Mouse (Mus musculus) G1E (cell line): ENCODE results near the gene Sparcl1. TPM values are rescaled to one million over a fixed set of nuclear protein-coding genes. Genes with fewer than 3 reads are reported as not detected.

ENCODE experiments used
- ATAC-seq: 2 replicates; pipeline ENCODE4 v1.8.0; 2016; ENCODE audit warnings: mild to moderate bottlenecking; ENCODE audit not compliant: insufficient number of reproducible peaks, poor library complexity, low FRiP score, severe bottlenecking; ENCODE audit errors: extremely low read depth
- DNase-seq: peaks from one replicate; pipeline ENCODE4 v3.0.0; 2012; ENCODE audit warnings: low spot score
- H3K27me3 ChIP-seq: 2 replicates; pipeline ENCODE4 v1.6.1; 2012; ENCODE audit warnings: mild to moderate bottlenecking, low read length, inconsistent platforms; ENCODE audit not compliant: insufficient read depth
- H3K36me3 ChIP-seq: replicated peaks from 2 replicates; pipeline ENCODE3; 2012; ENCODE audit warnings: mild to moderate bottlenecking, inconsistent platforms
- H3K4me1 ChIP-seq: 2 replicates; pipeline ENCODE4 v1.6.1; 2012; ENCODE audit warnings: low read depth, low read length, inconsistent platforms, mixed read lengths; ENCODE audit not compliant: insufficient read depth
- H3K4me3 ChIP-seq: 2 replicates; pipeline ENCODE4 v1.5.1; 2012; ENCODE audit warnings: low read depth, mild to moderate bottlenecking, inconsistent platforms, low read length, moderate library complexity, mixed read lengths
- H3K9me3 ChIP-seq: replicated peaks from 2 replicates; pipeline ENCODE4 v1.6.1; 2012; ENCODE audit warnings: inconsistent platforms
- CTCF ChIP-seq: IDR thresholded peaks from 2 replicates; pipeline ENCODE4 v1.5.1; 2012; ENCODE audit warnings: low read depth, low read length, inconsistent platforms, mixed read lengths
- GATA1 ChIP-seq: IDR thresholded peaks from 2 replicates; pipeline ENCODE4 v1.6.1; 2012; ENCODE audit warnings: borderline replicate concordance, low read length, inconsistent platforms, mixed read lengths
- GATA2 ChIP-seq: IDR thresholded peaks from 2 replicates; pipeline ENCODE4 v1.6.1; 2012; ENCODE audit warnings: low read depth, low read length, inconsistent platforms, borderline replicate concordance
- POLR2AphosphoS5 ChIP-seq: IDR thresholded peaks from 2 replicates; pipeline ENCODE4 v1.6.1; 2012; ENCODE audit warnings: low read depth, low read length, inconsistent platforms; ENCODE audit not compliant: insufficient replicate concordance
- TAL1 ChIP-seq: conservative IDR thresholded peaks from 2 replicates; pipeline ENCODE4 v1.6.1; 2012; ENCODE audit warnings: low read depth, low read length, inconsistent platforms, mixed read lengths
- polyA plus RNA-seq: library from polyadenylated mRNA; stranded (reverse); fragments of >175 nt; gene quantifications from 2 replicates; pipeline ENCODE4 v1.2.3, GENCODE M21; 2012
- total RNA-seq, 2 experiments: library from RNA; stranded (forward) in 1 of 2; stranded (reverse) in 1 of 2; fragments of 200-1000 nt in 1 of 2; fragments of >200 nt in 1 of 2; fragmentation: Nextera tagmentation in 1 of 2; gene quantifications; 2 replicates each; pipeline ENCODE4 v1.2.3; 2014 to 2017

The Sparcl1 gene
- total and polyA plus RNA-seq, 3 experiments = not detected

GRCm38 (mm10) chr5:104115118-104115517 is 1.6 kb upstream of the Sparcl1 start:
- DNase-seq (no peak), ATAC-seq (no peak)
- Histone ChIP-seq H3K9me3 (peaks cover 12% of the 10 kb centered on the region), H3K27me3 (no peaks in the 10 kb centered on the region), H3K4me3 (no peak overlapping the region), H3K4me1 (no peaks in the 10 kb centered on the region), H3K36me3 (no peaks in the 10 kb centered on the region)
- no peak for TF ChIP-seq GATA2
- TF ChIP-seq CTCF = no peak
- TF ChIP-seq POLR2AphosphoS5 = no peak
- no peak for TF ChIP-seq GATA1
- TF ChIP-seq TAL1 = no peak

- ATAC-seq = no peak
- Histone ChIP-seq H3K36me3 (no peaks in the 10 kb centered on the region), H3K4me3 (no peak overlapping the region), H3K27me3 (no peaks in the 10 kb centered on the region), H3K4me1 (no peaks in the 10 kb centered on the region), H3K9me3 (peaks cover 7% of the 10 kb centered on the region; the same call in 1 of the 2 replicates)
- DNase-seq = no peak
- TF ChIP-seq POLR2AphosphoS5 = no peak
- no peak for TF ChIP-seq CTCF
- TF ChIP-seq GATA2 = no peak
- no peak for TF ChIP-seq GATA1
- TF ChIP-seq TAL1 = no peak
Measured at GRCm38 (mm10) chr5:104112511-104112910, 1.0 kb downstream of the Sparcl1 start.

- no peak for TF ChIP-seq CTCF
- Histone ChIP-seq H3K4me3 (no peak overlapping the region), H3K9me3 (peaks cover 7% of the 10 kb centered on the region; the same call in 1 of the 2 replicates), H3K27me3 (no peaks in the 10 kb centered on the region), H3K36me3 (no peaks in the 10 kb centered on the region), H3K4me1 (no peaks in the 10 kb centered on the region)
- DNase-seq = no peak
- ATAC-seq = no peak
Measured at GRCm38 (mm10) chr5:104112016-104112415, 1.5 kb downstream of the Sparcl1 start.

GRCm38 (mm10) chr5:104110171-104110920 is 3.2 kb downstream of the Sparcl1 start:
- no peak for DNase-seq
- ATAC-seq = no peak
- Histone ChIP-seq H3K4me1 (no peaks in the 10 kb centered on the region), H3K4me3 (no peak overlapping the region), H3K36me3 (no peaks in the 10 kb centered on the region), H3K9me3 (peaks cover 7% of the 10 kb centered on the region; the same call in 1 of the 2 replicates), H3K27me3 (no peaks in the 10 kb centered on the region)
- TF ChIP-seq POLR2AphosphoS5 = no peak

GRCm38 (mm10) chr5:104109516-104109915 is 4.0 kb downstream of the Sparcl1 start:
- H3K4me1 ChIP-seq = no peaks in the 10 kb centered on the region
- ATAC-seq = no peak
- TF ChIP-seq POLR2AphosphoS5 (no peak), TAL1 (no peak), GATA1 (no peak)
- H3K27me3 ChIP-seq = no peaks in the 10 kb centered on the region
- H3K9me3 ChIP-seq = peaks cover 4% of the 10 kb centered on the region; the same call in 1 of the 2 replicates
- H3K4me3 ChIP-seq = no peak overlapping the region
- H3K36me3 ChIP-seq = no peaks in the 10 kb centered on the region
- no peak for DNase-seq

GRCm38 (mm10) chr5:104108879-104109369 is 4.6 kb downstream of the Sparcl1 start:
- no peaks in the 10 kb centered on the region for H3K4me1 ChIP-seq
- ATAC-seq (no peak), DNase-seq (no peak)
- no peaks in the 10 kb centered on the region for H3K36me3 ChIP-seq
- peaks cover 4% of the 10 kb centered on the region; the same call in 1 of the 2 replicates for H3K9me3 ChIP-seq
- H3K27me3 ChIP-seq = no peaks in the 10 kb centered on the region
- TF ChIP-seq CTCF (no peak), TAL1 (no peak), GATA1 (no peak), GATA2 (no peak), POLR2AphosphoS5 (no peak)
- H3K4me3 ChIP-seq = no peak overlapping the region
